Mouse (Mus musculus): Measurements from ENCODE around the gene AU022751.

- TF ChIP-seq CTCF (IDR thresholded peaks at IDR 0.05; ENCODE audit: extremely low read depth, insufficient read depth, insufficient read length, insufficient replicate concordance) = no peak
- TF ChIP-seq POLR2A (IDR thresholded peaks at IDR 0.05; ENCODE audit: low read depth, low read length) = no peak
These were observed at the start of gene AU022751 for GRCm38 (mm10) chrX:6082954-6083680.
